Mouse (Mus musculus): Measurements from ENCODE around the gene Thap2. TPM values are rescaled to one million over a fixed set of nuclear protein-coding genes. Genes with fewer than 3 reads are reported as not detected.

Thap2 gene
- polyA plus RNA-seq, 1 experiment from 2014 or later: 18.6 TPM

DNA sequence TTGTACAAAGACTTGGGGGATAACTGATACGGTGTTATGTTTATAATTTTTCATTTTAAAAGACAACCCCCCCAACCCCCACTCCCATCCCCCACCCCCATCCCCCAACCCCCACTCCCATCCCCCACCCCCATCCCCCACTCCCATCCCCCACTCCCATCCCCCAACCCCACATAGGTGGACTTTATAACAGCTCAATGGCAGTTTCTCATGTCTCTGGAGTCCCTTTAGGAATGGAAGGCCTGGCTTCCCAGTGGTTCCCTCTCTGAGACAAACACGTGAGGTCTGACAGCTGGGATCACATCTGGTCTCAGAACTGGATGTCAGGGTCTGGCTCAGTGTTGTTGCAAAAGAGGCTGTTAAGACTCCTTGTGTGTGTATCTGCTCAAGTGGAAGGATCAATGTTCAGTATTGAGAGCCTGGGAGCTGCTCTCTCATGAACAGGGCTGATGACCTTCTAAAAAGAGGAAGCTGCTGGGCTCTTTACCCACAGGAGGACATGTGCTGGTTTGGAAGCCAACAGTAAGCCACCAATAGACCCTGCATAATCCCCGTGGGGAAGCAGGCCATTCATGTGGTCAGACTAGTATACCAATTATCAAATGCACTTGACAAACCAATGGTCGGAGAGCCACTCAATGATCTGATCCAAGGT lies 41.3 kb downstream of the Thap2 start:
- Histone ChIP-seq H3K4me3 (ENCODE audit: low read length) (no peak overlapping the region), H3K4me1 (replicated peaks; ENCODE audit: control insufficient read depth, insufficient read depth, low read length) (no peaks in the 10 kb centered on the region), H3K9me3 (ENCODE audit: control insufficient read depth, low read length) (no peaks in the 10 kb centered on the region), H3K36me3 (ENCODE audit: control insufficient read depth, insufficient read depth, low read length) (peaks cover 18% of the 10 kb centered on the region), H3K27me3 (ENCODE audit: control insufficient read depth, insufficient read depth, low read depth, low read length) (no peaks in the 10 kb centered on the region), H3K27ac (ENCODE audit: low read length) (no peak overlapping the region), H3K4me2 (ENCODE audit: low read depth, low read length) (no peak overlapping the region), H3K9ac (ENCODE audit: low read length) (no peak overlapping the region)
- ATAC-seq (ENCODE audit: low read depth): no peak
- 80% methylated on average over 4 of the region's 4 CpGs for WGBS

DNA sequence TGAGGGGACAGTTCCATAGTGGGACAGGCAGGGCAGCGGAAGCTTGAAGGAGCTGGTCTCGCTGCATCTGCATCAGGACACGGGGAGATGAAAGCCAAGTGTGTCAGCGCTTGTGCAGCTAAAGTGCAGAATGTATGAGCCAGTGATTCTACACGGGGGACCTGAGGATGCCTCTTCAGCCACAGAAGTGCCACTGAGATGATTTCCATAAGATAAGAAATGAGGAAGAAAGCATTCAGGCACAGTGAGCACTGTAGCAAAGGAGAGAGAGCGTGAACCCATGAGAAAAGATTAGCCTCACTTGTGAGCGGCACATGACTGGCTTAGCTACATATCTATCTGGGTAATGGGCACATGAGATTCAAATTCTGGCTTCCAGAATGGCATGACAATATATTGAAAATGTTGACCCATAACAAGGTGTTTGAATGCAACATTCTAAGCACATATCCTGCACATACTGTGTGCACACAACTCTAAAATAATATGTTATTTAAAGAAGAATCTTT lies 44.4 kb downstream of the Thap2 start:
- ATAC-seq (ENCODE audit: low read depth): no peak

DNA sequence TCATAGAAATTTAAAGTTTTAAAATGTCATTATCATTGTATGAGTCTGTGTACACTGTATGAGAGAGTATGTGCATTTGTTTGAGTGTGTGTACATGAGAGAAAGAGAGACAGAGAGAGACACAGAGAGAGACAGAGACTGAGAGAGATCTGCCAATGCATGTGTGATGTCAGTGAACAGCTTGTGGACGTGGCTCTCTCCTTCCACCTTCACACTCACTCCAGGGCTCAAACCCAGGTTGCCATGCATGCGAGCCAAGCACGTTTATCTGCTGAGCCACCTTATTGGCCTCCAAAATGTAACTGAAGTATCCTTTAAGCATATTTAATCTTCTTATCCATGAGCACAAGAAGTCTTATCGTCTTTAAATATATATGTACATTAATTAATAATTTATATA lies 47.3 kb downstream of the Thap2 start:
- H3K9me3 ChIP-seq (ENCODE audit: control insufficient read depth, low read length): no peaks in the 10 kb centered on the region
- H3K4me1 ChIP-seq (replicated peaks; ENCODE audit: control insufficient read depth, insufficient read depth, low read length): no peaks in the 10 kb centered on the region
- no peak overlapping the region for H3K9ac ChIP-seq (ENCODE audit: low read length)
- H3K36me3 ChIP-seq (ENCODE audit: control insufficient read depth, insufficient read depth, low read length): peaks cover 3% of the 10 kb centered on the region
- no peak overlapping the region for H3K4me3 ChIP-seq (ENCODE audit: low read length)
- H3K4me2 ChIP-seq (ENCODE audit: low read depth, low read length): no peak overlapping the region
- ATAC-seq (ENCODE audit: low read depth): no peak
- no peak overlapping the region for H3K27ac ChIP-seq (ENCODE audit: low read length)
- WGBS: 72% methylated on average over 4 of the region's 4 CpGs
- H3K27me3 ChIP-seq (ENCODE audit: control insufficient read depth, insufficient read depth, low read depth, low read length): no peaks in the 10 kb centered on the region

More for the DNA sequence above, 44.4 kb downstream of the Thap2 start:
- no peaks in the 10 kb centered on the region for H3K4me1 ChIP-seq (replicated peaks; ENCODE audit: control insufficient read depth, insufficient read depth, low read length)
- no peaks in the 10 kb centered on the region for H3K9me3 ChIP-seq (ENCODE audit: control insufficient read depth, low read length)
- peaks cover 16% of the 10 kb centered on the region for H3K36me3 ChIP-seq (ENCODE audit: control insufficient read depth, insufficient read depth, low read length)
- no peaks in the 10 kb centered on the region for H3K27me3 ChIP-seq (ENCODE audit: control insufficient read depth, insufficient read depth, low read depth, low read length)
- H3K9ac ChIP-seq (ENCODE audit: low read length): no peak overlapping the region
- no peak overlapping the region for H3K4me3 ChIP-seq (ENCODE audit: low read length)
- no peak overlapping the region for H3K27ac ChIP-seq (ENCODE audit: low read length)
- WGBS: 85% methylated on average over 7 of the region's 7 CpGs
- no peak overlapping the region for H3K4me2 ChIP-seq (ENCODE audit: low read depth, low read length)

DNA sequence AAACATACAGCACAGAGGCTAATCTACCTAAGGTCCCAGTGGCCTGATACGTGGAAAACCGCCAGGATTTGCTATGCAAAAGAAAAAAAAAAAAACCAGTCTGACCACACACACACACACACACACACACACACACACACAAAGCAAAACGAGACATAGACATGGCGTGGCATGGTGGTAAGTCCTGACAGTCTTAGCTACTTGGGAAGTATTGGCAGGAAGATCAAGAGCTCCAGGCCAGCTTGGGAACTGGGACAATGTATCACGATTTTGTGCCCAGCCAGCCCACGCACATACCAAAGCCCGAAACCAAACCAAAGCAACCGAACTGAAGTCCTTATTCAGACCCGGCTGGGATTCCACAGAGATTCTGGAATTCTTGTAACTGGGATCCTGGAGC lies 50.7 kb downstream of the Thap2 start:
- Histone ChIP-seq H3K4me1 (replicated peaks; ENCODE audit: control insufficient read depth, insufficient read depth, low read length) (no peaks in the 10 kb centered on the region), H3K9ac (ENCODE audit: low read length) (no peak overlapping the region), H3K9me3 (ENCODE audit: control insufficient read depth, low read length) (no peaks in the 10 kb centered on the region), H3K27me3 (ENCODE audit: control insufficient read depth, insufficient read depth, low read depth, low read length) (no peaks in the 10 kb centered on the region), H3K27ac (ENCODE audit: low read length) (no peak overlapping the region), H3K4me3 (ENCODE audit: low read length) (no peak overlapping the region), H3K36me3 (ENCODE audit: control insufficient read depth, insufficient read depth, low read length) (no peaks in the 10 kb centered on the region), H3K4me2 (ENCODE audit: low read depth, low read length) (no peak overlapping the region)
- ATAC-seq (ENCODE audit: low read depth): no peak
- 61% methylated on average over 9 of the region's 9 CpGs for WGBS

DNA sequence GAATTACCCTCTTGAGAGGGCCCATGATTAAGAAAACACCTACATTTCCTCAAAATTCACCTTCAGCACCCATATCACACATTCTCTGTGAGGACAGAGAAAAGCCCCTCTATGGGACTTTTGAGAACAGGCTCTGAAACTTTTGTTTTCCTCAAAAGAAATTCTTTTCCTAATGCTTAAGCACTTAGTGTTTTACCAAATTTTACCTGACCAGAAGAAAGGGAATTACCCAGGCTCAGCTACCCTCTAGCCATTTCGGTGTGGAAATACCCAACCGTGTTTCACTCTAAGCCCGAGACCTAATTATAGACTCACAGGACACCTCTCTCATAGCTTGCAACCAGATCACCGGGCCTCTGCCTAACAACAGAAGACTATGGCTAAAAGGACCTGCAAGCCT lies 51.2 kb downstream of the Thap2 start:
- no peak for ATAC-seq (ENCODE audit: low read depth)
- Histone ChIP-seq H3K9ac (ENCODE audit: low read length) (no peak overlapping the region), H3K4me1 (replicated peaks; ENCODE audit: control insufficient read depth, insufficient read depth, low read length) (no peaks in the 10 kb centered on the region), H3K4me3 (ENCODE audit: low read length) (no peak overlapping the region), H3K27ac (ENCODE audit: low read length) (no peak overlapping the region), H3K4me2 (ENCODE audit: low read depth, low read length) (no peak overlapping the region), H3K36me3 (ENCODE audit: control insufficient read depth, insufficient read depth, low read length) (no peaks in the 10 kb centered on the region), H3K9me3 (ENCODE audit: control insufficient read depth, low read length) (no peaks in the 10 kb centered on the region), H3K27me3 (ENCODE audit: control insufficient read depth, insufficient read depth, low read depth, low read length) (no peaks in the 10 kb centered on the region)
- 82% methylated on average over 4 of the region's 4 CpGs for WGBS

DNA sequence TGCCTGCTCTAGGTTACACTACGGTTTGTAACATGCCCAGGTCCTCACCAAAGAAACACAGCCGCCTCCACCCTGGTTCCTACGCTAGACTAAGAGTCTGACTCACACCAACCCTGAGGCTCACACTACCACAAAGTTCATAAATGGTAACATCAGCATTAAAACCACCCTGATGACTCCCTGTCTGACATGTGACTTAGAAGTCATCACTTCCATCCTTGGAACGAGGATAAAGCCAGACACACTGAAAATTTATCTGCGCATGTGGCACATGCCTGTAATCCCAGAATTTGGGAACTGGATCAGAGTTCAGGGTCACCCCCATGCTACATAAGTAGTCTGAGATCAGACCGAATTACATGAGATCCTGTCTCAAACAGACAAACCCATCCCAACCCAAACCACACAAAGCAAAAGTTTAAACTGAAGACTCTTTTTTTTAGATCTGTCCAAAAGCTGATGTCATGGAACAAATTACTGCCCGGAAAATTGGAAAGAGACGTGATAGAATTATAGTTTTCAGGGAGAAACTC lies 51.8 kb downstream of the Thap2 start:
- no peaks in the 10 kb centered on the region for H3K9me3 ChIP-seq (ENCODE audit: control insufficient read depth, low read length)
- no peak overlapping the region for H3K9ac ChIP-seq (ENCODE audit: low read length)
- no peak overlapping the region for H3K4me2 ChIP-seq (ENCODE audit: low read depth, low read length)
- H3K4me1 ChIP-seq (replicated peaks; ENCODE audit: control insufficient read depth, insufficient read depth, low read length): no peaks in the 10 kb centered on the region
- ATAC-seq (ENCODE audit: low read depth): no peak
- no peak overlapping the region for H3K27ac ChIP-seq (ENCODE audit: low read length)
- no peak overlapping the region for H3K4me3 ChIP-seq (ENCODE audit: low read length)
- H3K36me3 ChIP-seq (ENCODE audit: control insufficient read depth, insufficient read depth, low read length): no peaks in the 10 kb centered on the region
- WGBS: 77% methylated on average over 8 of the region's 8 CpGs
- H3K27me3 ChIP-seq (ENCODE audit: control insufficient read depth, insufficient read depth, low read depth, low read length): no peaks in the 10 kb centered on the region

DNA sequence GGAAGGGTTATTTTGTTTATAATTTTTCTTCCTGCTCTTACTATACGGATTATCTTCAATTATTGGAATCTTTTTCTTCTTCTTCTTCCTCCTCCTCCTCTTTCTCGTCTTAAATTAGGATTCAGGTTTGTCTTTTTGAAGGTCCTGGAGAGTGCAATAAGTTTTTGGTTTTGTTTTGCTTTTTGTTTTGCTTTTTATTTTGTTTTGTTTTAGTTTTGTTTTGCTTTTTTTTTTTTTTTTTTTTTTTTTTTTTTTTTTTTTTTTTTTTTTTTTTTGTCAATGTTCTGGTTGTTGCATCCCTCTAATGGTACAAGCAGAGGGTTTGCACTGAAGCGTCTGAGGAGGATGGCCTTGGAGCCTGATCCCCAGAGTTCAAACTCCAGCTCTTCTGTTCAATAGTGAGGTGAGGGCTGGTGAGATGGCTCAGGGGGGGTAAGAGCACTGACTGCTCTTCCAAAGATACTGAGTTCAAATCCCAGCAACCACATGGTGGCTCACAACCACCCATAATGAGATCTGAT lies 55.2 kb downstream of the Thap2 start:
- Histone ChIP-seq H3K4me1 (replicated peaks; ENCODE audit: control insufficient read depth, insufficient read depth, low read length) (no peaks in the 10 kb centered on the region), H3K4me3 (ENCODE audit: low read length) (no peak overlapping the region), H3K27ac (ENCODE audit: low read length) (no peak overlapping the region), H3K27me3 (ENCODE audit: control insufficient read depth, insufficient read depth, low read depth, low read length) (no peaks in the 10 kb centered on the region), H3K4me2 (ENCODE audit: low read depth, low read length) (no peak overlapping the region), H3K9me3 (ENCODE audit: control insufficient read depth, low read length) (no peaks in the 10 kb centered on the region), H3K36me3 (ENCODE audit: control insufficient read depth, insufficient read depth, low read length) (no peaks in the 10 kb centered on the region), H3K9ac (ENCODE audit: low read length) (no peak overlapping the region)
- 79% methylated on average over 3 of the region's 3 CpGs for whole genome bisulfite sequencing
- no peak for ATAC-seq (ENCODE audit: low read depth)

DNA sequence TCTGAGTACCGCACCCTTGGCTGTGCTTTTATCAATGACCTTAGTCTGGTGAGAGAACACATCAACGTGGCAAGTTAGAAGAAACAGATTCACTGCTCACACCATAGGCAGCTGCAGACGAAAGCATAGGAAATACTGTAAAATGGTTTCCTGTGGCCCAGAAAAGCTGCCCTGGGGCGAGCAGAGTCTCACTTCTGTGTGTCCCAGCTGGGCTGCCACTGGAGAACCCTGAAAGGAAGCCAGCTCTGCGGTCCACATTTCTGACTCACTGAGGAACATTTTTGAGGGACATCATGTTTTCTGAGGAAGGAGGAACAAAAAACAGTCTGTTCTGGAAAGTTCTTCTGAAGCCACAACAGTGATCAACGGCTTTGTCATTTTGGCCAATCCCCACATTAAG lies 55.7 kb downstream of the Thap2 start:
- H3K27ac ChIP-seq (ENCODE audit: low read length): no peak overlapping the region
- H3K4me2 ChIP-seq (ENCODE audit: low read depth, low read length): no peak overlapping the region
- H3K4me3 ChIP-seq (ENCODE audit: low read length): no peak overlapping the region
- no peaks in the 10 kb centered on the region for H3K9me3 ChIP-seq (ENCODE audit: control insufficient read depth, low read length)
- H3K4me1 ChIP-seq (replicated peaks; ENCODE audit: control insufficient read depth, insufficient read depth, low read length): no peaks in the 10 kb centered on the region
- no peak overlapping the region for H3K9ac ChIP-seq (ENCODE audit: low read length)
- H3K27me3 ChIP-seq (ENCODE audit: control insufficient read depth, insufficient read depth, low read depth, low read length): no peaks in the 10 kb centered on the region
- no peaks in the 10 kb centered on the region for H3K36me3 ChIP-seq (ENCODE audit: control insufficient read depth, insufficient read depth, low read length)
- no peak for ATAC-seq (ENCODE audit: low read depth)
- 62% methylated on average over 6 of the region's 6 CpGs for WGBS

DNA sequence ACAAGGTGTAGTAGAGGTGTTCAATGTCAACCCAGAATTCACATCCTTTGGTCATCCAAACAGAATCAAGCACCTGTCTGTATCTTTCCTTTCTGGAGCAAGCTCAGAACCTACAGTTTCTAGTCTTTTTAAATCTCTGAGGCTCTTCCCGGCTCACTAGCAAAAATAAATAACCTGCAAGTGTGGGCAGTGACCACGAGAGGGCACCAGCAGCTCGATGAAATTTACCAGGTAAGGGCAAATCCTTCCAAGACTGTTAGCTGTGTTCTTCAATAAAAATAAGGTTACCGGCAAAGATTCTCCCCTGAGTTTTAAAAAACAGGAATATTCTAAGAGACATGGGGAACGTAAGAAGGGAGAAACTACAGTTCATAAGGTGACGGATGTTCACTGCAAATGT lies 60.9 kb downstream of the Thap2 start:
- Histone ChIP-seq H3K9ac (ENCODE audit: low read length) (no peak overlapping the region), H3K4me2 (ENCODE audit: low read depth, low read length) (no peak overlapping the region), H3K27ac (ENCODE audit: low read length) (no peak overlapping the region), H3K9me3 (ENCODE audit: control insufficient read depth, low read length) (no peaks in the 10 kb centered on the region), H3K27me3 (ENCODE audit: control insufficient read depth, insufficient read depth, low read depth, low read length) (no peaks in the 10 kb centered on the region), H3K4me3 (ENCODE audit: low read length) (no peak overlapping the region), H3K4me1 (replicated peaks; ENCODE audit: control insufficient read depth, insufficient read depth, low read length) (no peaks in the 10 kb centered on the region), H3K36me3 (ENCODE audit: control insufficient read depth, insufficient read depth, low read length) (no peaks in the 10 kb centered on the region)
- WGBS: 6% methylated on average over 6 of the region's 6 CpGs
- no peak for ATAC-seq (ENCODE audit: low read depth)

Measured in lung, embryonic 16.5 days (tissue).